Mouse (Mus musculus): ENCODE results near the gene 1700020D05Rik. TPM values are rescaled to one million over a fixed set of nuclear protein-coding genes. Genes with fewer than 3 reads are reported as not detected.

The 1700020D05Rik gene
- total and polyA plus RNA-seq, 2 experiments from 2014 or later: 3.8 TPM; not detected in 1

GRCm38 (mm10) chr19:5475069-5475714 is 28.4 kb downstream of the 1700020D05Rik start:
- peak overlapping the region; percentile 57 for H3K4me3 ChIP-seq (ENCODE audit: low read length)
- DNase-seq (ENCODE audit: low spot score) (no peak), ATAC-seq (peak; percentile 33; the same call in 1 of the 2 replicates)
- peak overlapping the region; percentile 78 for H3K9ac ChIP-seq (replicated peaks; ENCODE audit: low read length)
- TF ChIP-seq CTCF (IDR thresholded peaks at IDR 0.05; ENCODE audit: low read depth): no peak
- H3K4me2 ChIP-seq (ENCODE audit: low read depth, low read length): peak overlapping the region; percentile 97
- H3K9me3 ChIP-seq (ENCODE audit: low read length): no peaks in the 10 kb centered on the region
- H3K27me3 ChIP-seq (ENCODE audit: insufficient read depth, low read length): no peaks in the 10 kb centered on the region
- 10% methylated on average over 12 of the region's 13 CpGs for WGBS
- H3K27ac ChIP-seq: peak overlapping the region; percentile 72
- H3K36me3 ChIP-seq (ENCODE audit: insufficient read depth, low read length): no peaks in the 10 kb centered on the region; the same call in 1 of the 2 replicates
- peaks cover 7% of the 10 kb centered on the region for H3K4me1 ChIP-seq (ENCODE audit: insufficient read depth, low read length)

- no peaks in the 10 kb centered on the region for H3K9me3 ChIP-seq (ENCODE audit: low read length)
- H3K4me1 ChIP-seq (ENCODE audit: insufficient read depth, low read length): peaks cover 7% of the 10 kb centered on the region
- H3K27ac ChIP-seq: peak overlapping the region; percentile 72
- peak; percentile 63 for DNase-seq (ENCODE audit: low spot score)
- no peaks in the 10 kb centered on the region for H3K27me3 ChIP-seq (ENCODE audit: insufficient read depth, low read length)
- WGBS: 1% methylated on average over 65 of the region's 68 CpGs
- peak; percentile 76 for ATAC-seq
- H3K4me2 ChIP-seq (ENCODE audit: low read depth, low read length): peak overlapping the region; percentile 97
- H3K4me3 ChIP-seq (ENCODE audit: low read length): peak overlapping the region; percentile 57
- no peak for TF ChIP-seq CTCF (IDR thresholded peaks at IDR 0.05; ENCODE audit: low read depth)
- H3K9ac ChIP-seq (replicated peaks; ENCODE audit: low read length): peak overlapping the region; percentile 78
- H3K36me3 ChIP-seq (ENCODE audit: insufficient read depth, low read length): no peaks in the 10 kb centered on the region; the same call in 1 of the 2 replicates
Observed at GRCm38 (mm10) chr19:5474281-5475068, 29.1 kb downstream of the 1700020D05Rik start.

GRCm38 (mm10) chr19:5473720-5474119 is 29.9 kb downstream of the 1700020D05Rik start, which contains the start of gene Efemp2:
Gene Efemp2 (plus strand): TSS chr19:5473954.
- Histone ChIP-seq H3K27me3 (ENCODE audit: insufficient read depth, low read length) (no peaks in the 10 kb centered on the region), H3K9me3 (ENCODE audit: low read length) (no peaks in the 10 kb centered on the region), H3K36me3 (ENCODE audit: insufficient read depth, low read length) (no peaks in the 10 kb centered on the region; the same call in 1 of the 2 replicates), H3K27ac (peak within 1 kb of the TSS; percentile 72), H3K4me1 (ENCODE audit: insufficient read depth, low read length) (peaks cover 7% of the 10 kb centered on the region), H3K4me3 (ENCODE audit: low read length) (peak within 1 kb of the TSS; percentile 57), H3K9ac (replicated peaks; ENCODE audit: low read length) (peak within 1 kb of the TSS; percentile 78), H3K4me2 (ENCODE audit: low read depth, low read length) (peak within 1 kb of the TSS; percentile 97)
- peak; percentile 76 for ATAC-seq
- DNase-seq (ENCODE audit: low spot score): peak; percentile 81
- 2% methylated on average over 22 of the region's 22 CpGs for WGBS
- TF ChIP-seq CTCF (IDR thresholded peaks at IDR 0.05; ENCODE audit: low read depth): no peak

- H3K4me3 ChIP-seq (ENCODE audit: low read length): no peak overlapping the region
- H3K4me1 ChIP-seq (ENCODE audit: insufficient read depth, low read length): peaks cover 7% of the 10 kb centered on the region
- no peak overlapping the region for H3K27ac ChIP-seq
- no peak overlapping the region for H3K9ac ChIP-seq (replicated peaks; ENCODE audit: low read length)
- no peaks in the 10 kb centered on the region for H3K36me3 ChIP-seq (ENCODE audit: insufficient read depth, low read length)
- WGBS: 82% methylated on average over 3 of the region's 3 CpGs
- no peak overlapping the region for H3K4me2 ChIP-seq (ENCODE audit: low read depth, low read length)
- ATAC-seq (no peak), DNase-seq (ENCODE audit: low spot score) (no peak)
- peak; percentile 33 for TF ChIP-seq CTCF (IDR thresholded peaks at IDR 0.05; ENCODE audit: low read depth)
- no peaks in the 10 kb centered on the region for H3K9me3 ChIP-seq (ENCODE audit: low read length)
- no peaks in the 10 kb centered on the region for H3K27me3 ChIP-seq (ENCODE audit: insufficient read depth, low read length)
Observed at GRCm38 (mm10) chr19:5472857-5473256, 30.7 kb downstream of the 1700020D05Rik start.

- DNase-seq (ENCODE audit: low spot score) (no peak), ATAC-seq (no peak)
- WGBS: 33% methylated on average over 5 of the region's 5 CpGs
- H3K9ac ChIP-seq (replicated peaks; ENCODE audit: low read length): no peak overlapping the region
- H3K9me3 ChIP-seq (ENCODE audit: low read length): no peaks in the 10 kb centered on the region
- H3K4me1 ChIP-seq (ENCODE audit: insufficient read depth, low read length): peaks cover 7% of the 10 kb centered on the region
- no peaks in the 10 kb centered on the region for H3K27me3 ChIP-seq (ENCODE audit: insufficient read depth, low read length)
- H3K4me2 ChIP-seq (ENCODE audit: low read depth, low read length): no peak overlapping the region
- no peak overlapping the region for H3K4me3 ChIP-seq (ENCODE audit: low read length)
- no peak overlapping the region for H3K27ac ChIP-seq
- TF ChIP-seq CTCF (IDR thresholded peaks at IDR 0.05; ENCODE audit: low read depth): no peak
- H3K36me3 ChIP-seq (ENCODE audit: insufficient read depth, low read length): peaks cover 9% of the 10 kb centered on the region; the same call in 1 of the 2 replicates
Observed at GRCm38 (mm10) chr19:5471846-5472245, 31.7 kb downstream of the 1700020D05Rik start.

GRCm38 (mm10) chr19:5468374-5468773 is 35.2 kb downstream of the 1700020D05Rik start, which contains the start of gene Ctsw:
Gene Ctsw (minus strand): TSS chr19:5468507.
- no peak for TF ChIP-seq CTCF (IDR thresholded peaks at IDR 0.05; ENCODE audit: low read depth)
- peaks cover 27% of the 10 kb centered on the region for H3K36me3 ChIP-seq (ENCODE audit: insufficient read depth, low read length)

More at GRCm38 (mm10) chr19:5468374-5468773, 35.2 kb downstream of the 1700020D05Rik start, which contains the start of gene Ctsw:
- 57% methylated on average over 5 of the region's 5 CpGs for WGBS
- H3K9ac ChIP-seq (replicated peaks; ENCODE audit: low read length): no peak within 1 kb of the TSS
- DNase-seq (ENCODE audit: low spot score) (no peak), ATAC-seq (no peak)
- no peak within 1 kb of the TSS for H3K4me2 ChIP-seq (ENCODE audit: low read depth, low read length)
- no peak within 1 kb of the TSS for H3K27ac ChIP-seq
- H3K9me3 ChIP-seq (ENCODE audit: low read length): no peaks in the 10 kb centered on the region
- no peaks in the 10 kb centered on the region for H3K27me3 ChIP-seq (ENCODE audit: insufficient read depth, low read length)
- no peaks in the 10 kb centered on the region for H3K4me1 ChIP-seq (ENCODE audit: insufficient read depth, low read length)
- no peak within 1 kb of the TSS for H3K4me3 ChIP-seq (ENCODE audit: low read length)

All from hindbrain, postnatal 0 days (tissue).